10 mouse cellular contexts compared by ENCODE assay signal in genomic region chr8:11314613-11315012, GRCm38 (mm10). TPM values are rescaled to one million over a fixed set of nuclear protein-coding genes. Genes with fewer than 3 reads are reported as not detected.
DNase-seq lines count a peak whose midpoint lies in the region; ATAC-seq lines count a peak whose summit lies in the region.
"Had no signal": no experiment of that assay in that cellular context is flagged by ENCODE, and none has a peak within 500 bp of the region (broad histone marks: within the 10 kb centered on the region; RNA-seq: fewer than 3 reads in every experiment).

No protein-coding gene starts in this region.

- peak overlapping the region; percentile 84 for H3K4me3 ChIP-seq in heart, embryonic 13.5 days
- 0 out of 2 replicates have a peak overlapping the region, but pooled peaks have one; percentile 74 for H3K4me3 ChIP-seq in midbrain, embryonic 10.5 days
- no peak overlapping the region for H3K4me3 ChIP-seq in midbrain, embryonic 14.5 days (replicated peaks; ENCODE audit: low read depth, low read length)
- H3K4me3 ChIP-seq in limb, embryonic 12.5 days (replicated peaks), result peak overlapping the region; percentile 76; the same call in 1 of the 2 replicates
- H3K4me3 ChIP-seq: megakaryocyte, embryonic 14.5 days had no signal

- no peaks in the 10 kb centered on the region for H3K9me3 ChIP-seq in heart, embryonic 13.5 days
- no peaks in the 10 kb centered on the region for H3K9me3 ChIP-seq in midbrain, embryonic 10.5 days (replicated peaks)
- no peaks in the 10 kb centered on the region for H3K9me3 ChIP-seq in midbrain, embryonic 14.5 days (ENCODE audit: control insufficient read depth, low read length)
- H3K9me3 ChIP-seq in limb, embryonic 12.5 days, result no peaks in the 10 kb centered on the region
- H3K9me3 ChIP-seq: megakaryocyte, embryonic 14.5 days had no signal

- H3K36me3 ChIP-seq in heart, embryonic 13.5 days, result peaks cover 25% of the 10 kb centered on the region
- H3K36me3 ChIP-seq in midbrain, embryonic 10.5 days, result no peaks in the 10 kb centered on the region
- H3K36me3 ChIP-seq in midbrain, embryonic 14.5 days (ENCODE audit: control insufficient read depth, insufficient read depth, low read length), result no peaks in the 10 kb centered on the region
- peaks cover 9% of the 10 kb centered on the region; the same call in 1 of the 2 replicates for H3K36me3 ChIP-seq in limb, embryonic 12.5 days

- no peak overlapping the region for H3K27ac ChIP-seq in heart, embryonic 13.5 days (replicated peaks)
- H3K27ac ChIP-seq in midbrain, embryonic 10.5 days (replicated peaks), result no peak overlapping the region
- no peak overlapping the region for H3K27ac ChIP-seq in midbrain, embryonic 14.5 days (replicated peaks; ENCODE audit: low read depth, low read length)
- H3K27ac ChIP-seq in limb, embryonic 12.5 days, result no peak overlapping the region

- ATAC-seq in heart, embryonic 13.5 days (ENCODE audit: extremely low read depth, insufficient number of reproducible peaks, low FRiP score, low TSS enrichment), result no peak
- no peak for ATAC-seq in midbrain, embryonic 14.5 days (ENCODE audit: low FRiP score, low TSS enrichment)
- ATAC-seq in limb, embryonic 12.5 days (ENCODE audit: insufficient number of reproducible peaks, insufficient read depth, low FRiP score, low TSS enrichment, low read depth), result no peak

- peaks cover 65% of the 10 kb centered on the region for H3K4me1 ChIP-seq in heart, embryonic 13.5 days
- H3K4me1 ChIP-seq in midbrain, embryonic 10.5 days, result peaks cover 65% of the 10 kb centered on the region
- peaks cover 18% of the 10 kb centered on the region for H3K4me1 ChIP-seq in midbrain, embryonic 14.5 days (ENCODE audit: control insufficient read depth, insufficient read depth, low read length)
- H3K4me1 ChIP-seq in limb, embryonic 12.5 days (replicated peaks), result peaks cover 49% of the 10 kb centered on the region

- peak overlapping the region; percentile 98 for H3K9ac ChIP-seq in heart, embryonic 13.5 days
- no peak overlapping the region for H3K9ac ChIP-seq in midbrain, embryonic 14.5 days (replicated peaks; ENCODE audit: low read length)
- H3K9ac ChIP-seq in limb, embryonic 12.5 days (replicated peaks), result no peak overlapping the region

- H3K27me3 ChIP-seq in heart, embryonic 13.5 days (replicated peaks), result no peaks in the 10 kb centered on the region
- peaks cover 90% of the 10 kb centered on the region for H3K27me3 ChIP-seq in midbrain, embryonic 10.5 days (ENCODE audit: low read depth, poor library complexity, severe bottlenecking)
- peaks cover 32% of the 10 kb centered on the region; the same call in 1 of the 2 replicates for H3K27me3 ChIP-seq in midbrain, embryonic 14.5 days (ENCODE audit: control insufficient read depth, insufficient read depth, low read length)
- peaks cover 6% of the 10 kb centered on the region for H3K27me3 ChIP-seq in limb, embryonic 12.5 days

- no peak for DNase-seq in heart, adult 8-10 months (ENCODE audit: low spot score)
- no peak for DNase-seq in midbrain, embryonic 10.5 days (ENCODE audit: low spot score)
- DNase-seq in midbrain, embryonic 14.5 days, result no peak
- DNase-seq in adrenal gland, postnatal 10 days, result no peak
- no peak for DNase-seq in gastrocnemius, adult 18-20 months (ENCODE audit: low spot score)
- no peak for DNase-seq in urinary bladder, postnatal 14 days (ENCODE audit: low spot score)
- DNase-seq: cerebellum, adult 2 months had no signal

- WGBS in heart, embryonic 13.5 days, result 80% methylated on average over 8 of the region's 8 CpGs
- 71% methylated on average over 8 of the region's 8 CpGs for WGBS in midbrain, embryonic 10.5 days
- WGBS in midbrain, embryonic 14.5 days, result 72% methylated on average over 8 of the region's 8 CpGs
- WGBS in limb, embryonic 12.5 days, result 89% methylated on average over 8 of the region's 8 CpGs

- peak overlapping the region; percentile 91 for H3K4me2 ChIP-seq in heart, embryonic 13.5 days
- no peak overlapping the region for H3K4me2 ChIP-seq in midbrain, embryonic 14.5 days (ENCODE audit: low read length)
- peak overlapping the region; percentile 91 for H3K4me2 ChIP-seq in limb, embryonic 12.5 days

RNA-seq across cellular contexts. Expression of gene Col4a1, which starts 2.0 kb away (rescaled TPM):
- 164 TPM in 2 replicates for polyA plus RNA-seq in heart, embryonic 13.5 days (2015; fragmentation: Nextera tagmentation; extraction: Ambion mirVana)
- 100 to 1,000 TPM; 136 to 221 (median 183) TPM for total RNA-seq in heart, adult 8-10 months (2022)
- polyA plus RNA-seq in midbrain, embryonic 10.5 days (2016; fragmentation: Nextera tagmentation; extraction: Ambion mirVana), result 113 and 146 TPM in 2 replicates
- 38.1 and 123 TPM in 2 replicates for polyA plus RNA-seq in midbrain, embryonic 14.5 days (2014; fragmentation: Nextera tagmentation; extraction: Ambion mirVana)
- 118 and 133 TPM in 2 replicates for polyA plus RNA-seq in limb, embryonic 12.5 days (2016; fragmentation: Nextera tagmentation; extraction: Ambion mirVana)
- 100 to 1,000 TPM; 677 to 700 TPM for total RNA-seq in adrenal gland, postnatal 10 days (2021)
- 10 to 100 TPM; 66.5 to 81.6 TPM for total RNA-seq in gastrocnemius, adult 18-20 months (2021)

RNA-seq across cellular contexts. Expression of gene Col4a2, which starts 2.0 kb away (rescaled TPM):
- 66.9 and 71.5 TPM in 2 replicates for polyA plus RNA-seq in heart, embryonic 13.5 days (2015; fragmentation: Nextera tagmentation; extraction: Ambion mirVana)
- 100 to 1,000 TPM in 3 of 4 experiments, 10 to 100 TPM in 1; 93.1 to 141 (median 113) TPM for total RNA-seq in heart, adult 8-10 months (2022)
- polyA plus RNA-seq in midbrain, embryonic 10.5 days (2016; fragmentation: Nextera tagmentation; extraction: Ambion mirVana), result 43.7 and 53.1 TPM in 2 replicates
- 15.0 and 40.7 TPM in 2 replicates for polyA plus RNA-seq in midbrain, embryonic 14.5 days (2014; fragmentation: Nextera tagmentation; extraction: Ambion mirVana)
- 56.3 and 63.5 TPM in 2 replicates for polyA plus RNA-seq in limb, embryonic 12.5 days (2016; fragmentation: Nextera tagmentation; extraction: Ambion mirVana)
- 100 to 1,000 TPM; 322 to 338 TPM for total RNA-seq in adrenal gland, postnatal 10 days (2021)
- total RNA-seq in gastrocnemius, adult 18-20 months (2021), result 10 to 100 TPM; 37.4 to 50.2 TPM
